In genomic region chr19:45235766-45236362, GRCm38 (mm10) we compare ENCODE assay signal across 8 mouse cellular contexts. TPM values are rescaled to one million over a fixed set of nuclear protein-coding genes. Genes with fewer than 3 reads are reported as not detected.
DNase-seq lines count a peak whose midpoint lies in the region; ATAC-seq and TF ChIP-seq lines count a peak whose summit lies in the region.

TSS of gene Lbx1 (minus strand) at chr19:45235812.

- ATAC-seq in heart, postnatal 0 days (ENCODE audit: insufficient read depth, low read depth) = 0 out of 2 replicates have a peak, but pooled peaks have one; percentile 20
- no peak for ATAC-seq in midbrain, embryonic 12.5 days (ENCODE audit: low FRiP score, low read depth)

- peaks cover 46% of the 10 kb centered on the region for H3K4me1 ChIP-seq in heart, embryonic 10.5 days
- H3K4me1 ChIP-seq in heart, postnatal 0 days (ENCODE audit: control insufficient read depth, insufficient read depth) = peaks cover 18% of the 10 kb centered on the region; the same call in 1 of the 2 replicates
- peaks cover 37% of the 10 kb centered on the region for H3K4me1 ChIP-seq in midbrain, embryonic 12.5 days

- no peaks in the 10 kb centered on the region for H3K9me3 ChIP-seq in heart, embryonic 10.5 days
- H3K9me3 ChIP-seq in heart, postnatal 0 days (replicated peaks; ENCODE audit: control insufficient read depth, low read length) = no peaks in the 10 kb centered on the region
- no peaks in the 10 kb centered on the region for H3K9me3 ChIP-seq in midbrain, embryonic 12.5 days

- no peak for TF ChIP-seq EP300 in heart, postnatal 0 days (IDR thresholded peaks at IDR 0.05; ENCODE audit: low read depth)

- peak within 1 kb of the TSS; percentile 64 for H3K4me2 ChIP-seq in heart, postnatal 0 days (ENCODE audit: low read depth, low read length)
- H3K4me2 ChIP-seq in midbrain, embryonic 12.5 days (replicated peaks) = peak within 1 kb of the TSS; percentile 39

- no peaks in the 10 kb centered on the region for H3K36me3 ChIP-seq in heart, embryonic 10.5 days
- H3K36me3 ChIP-seq in heart, postnatal 0 days (replicated peaks; ENCODE audit: control insufficient read depth, insufficient read depth, low read length) = no peaks in the 10 kb centered on the region
- H3K36me3 ChIP-seq in midbrain, embryonic 12.5 days = no peaks in the 10 kb centered on the region

- peaks cover 98% of the 10 kb centered on the region for H3K27me3 ChIP-seq in heart, embryonic 10.5 days (ENCODE audit: insufficient read depth, poor library complexity, severe bottlenecking)
- peaks cover 97% of the 10 kb centered on the region for H3K27me3 ChIP-seq in heart, postnatal 0 days (ENCODE audit: control insufficient read depth, insufficient read depth, low read length)
- peaks cover 97% of the 10 kb centered on the region for H3K27me3 ChIP-seq in midbrain, embryonic 12.5 days

- no peak within 1 kb of the TSS for H3K9ac ChIP-seq in heart, postnatal 0 days (replicated peaks; ENCODE audit: low read depth, low read length)
- no peak within 1 kb of the TSS for H3K9ac ChIP-seq in midbrain, embryonic 12.5 days (replicated peaks)

- peak within 1 kb of the TSS; percentile 58 for H3K4me3 ChIP-seq in heart, embryonic 10.5 days
- peak within 1 kb of the TSS; percentile 47 for H3K4me3 ChIP-seq in heart, postnatal 0 days (ENCODE audit: low read depth, low read length)
- H3K4me3 ChIP-seq in midbrain, embryonic 12.5 days = peak within 1 kb of the TSS; percentile 27

- intact Hi-C loops in heart, postnatal 36 days (cut with DNase I) = loop anchor here (10.0 kb wide), 1 partner anchor 1631 kb away; no protein-coding TSS in a partner anchor
- intact Hi-C loops in left cerebral cortex, postnatal 36 days (cut with DNase I) = loop anchor here (1.0 to 10.0 kb wide), 4 partner anchors 7 to 1624 kb away; partner anchors contain the start of gene Nkx2-3

- no peak for DNase-seq in heart, embryonic 10.5 days (ENCODE audit: low spot score)
- DNase-seq in heart, postnatal 36 days = no peak
- DNase-seq in embryo, embryonic 11 days = peak; percentile 59
- no peak for DNase-seq in heart, postnatal 0 days (ENCODE audit: low spot score)
- DNase-seq in frontal cortex, postnatal 36 days (ENCODE audit: low spot score in 2 of 2) = no peak
- DNase-seq in adrenal gland, adult 8-10 months = no peak
- no peak for DNase-seq in left cerebral cortex, postnatal 36 days (ENCODE audit: low spot score in 2 of 2)

- 0% methylated on average over 30 of the region's 30 CpGs for WGBS in heart, embryonic 10.5 days
- WGBS in heart, postnatal 0 days = 1% methylated on average over 30 of the region's 30 CpGs
- WGBS in midbrain, embryonic 12.5 days = under 1% methylated on average over 30 of the region's 30 CpGs

- no peak for TF ChIP-seq CTCF in heart, postnatal 0 days (IDR thresholded peaks at IDR 0.05; ENCODE audit: low read depth)

- H3K27ac ChIP-seq in heart, embryonic 10.5 days = peak within 1 kb of the TSS; percentile 53; the same call in 1 of the 2 replicates
- H3K27ac ChIP-seq in heart, postnatal 0 days (ENCODE audit: low read depth) = no peak within 1 kb of the TSS
- no peak within 1 kb of the TSS for H3K27ac ChIP-seq in midbrain, embryonic 12.5 days (replicated peaks)

RNA-seq across cellular contexts. Expression of gene Lbx1, which starts in this region (rescaled TPM):
- 0.20 and 1.0 TPM in 2 replicates for polyA plus RNA-seq in heart, embryonic 10.5 days (2016; fragmentation: Nextera tagmentation; extraction: Ambion mirVana)
- total RNA-seq in heart, postnatal 36 days (2021) = under 1 TPM in 1 of 2 experiments, not detected in 1; 0.11 TPM
- not detected in 2 replicates for total RNA-seq in heart, postnatal 0 days (2014; rRNA removed; ENCODE audit: low replicate concordance)
- not detected in 2 replicates for polyA plus RNA-seq in heart, postnatal 0 days (2015; fragmentation: Nextera tagmentation; extraction: Ambion mirVana)
- polyA plus RNA-seq in midbrain, embryonic 12.5 days (2016; fragmentation: Nextera tagmentation; extraction: Ambion mirVana) = 0.06 and 0.12 TPM in 2 replicates
- not detected for total RNA-seq in adrenal gland, adult 8-10 months (2022)
- not detected for total RNA-seq in left cerebral cortex, postnatal 36 days (2021)

Comparison
In these comparisons a context has a peak if more than half of its experiments do, and no peak if none do; other contexts are left out.
1. Peak in ATAC-seq, H3K4me3 ChIP-seq and H3K4me2 ChIP-seq in heart, postnatal 0 days; RNA of the gene not detected or under 1 TPM.